Mouse (Mus musculus) heart, postnatal 0 days (tissue): Measurements from ENCODE around the gene Ntrk3.

Source experiments
- CTCF ChIP-seq: IDR thresholded peaks from 2 replicates; pipeline ENCODE4 v1.5.1; 2016; ENCODE audit warnings: antibody characterized with exemption, control low read depth, low read depth
- EP300 ChIP-seq: IDR thresholded peaks from 2 replicates; pipeline ENCODE4 v1.6.1; 2016; ENCODE audit warnings: antibody characterized with exemption, low read depth

- TF ChIP-seq CTCF (no peak), EP300 (no peak)
These were observed 151.9 kb downstream of the Ntrk3 start for GRCm38 (mm10) chr7:78585960-78586359.
